Mouse (Mus musculus) brain, adult 10 weeks (tissue): Measurements from ENCODE around the gene Gm21863. TPM values are rescaled to one million over a fixed set of nuclear protein-coding genes. Genes with fewer than 3 reads are reported as not detected.

Source experiments
- polyA plus RNA-seq: library from polyadenylated mRNA; stranded (reverse); fragments of 350-450 nt; fragmentation: Illumina TruSeq; extraction: RNeasy Lipid Tissue Mini Kit (QIAGEN cat#74804); gene quantifications from one replicate; pipeline ENCODE4 v1.2.3, GENCODE M21; 2015; ENCODE audit warnings: low read depth, low replicate concordance

The Gm21863 gene
- polyA plus RNA-seq, result not detected

DNA sequence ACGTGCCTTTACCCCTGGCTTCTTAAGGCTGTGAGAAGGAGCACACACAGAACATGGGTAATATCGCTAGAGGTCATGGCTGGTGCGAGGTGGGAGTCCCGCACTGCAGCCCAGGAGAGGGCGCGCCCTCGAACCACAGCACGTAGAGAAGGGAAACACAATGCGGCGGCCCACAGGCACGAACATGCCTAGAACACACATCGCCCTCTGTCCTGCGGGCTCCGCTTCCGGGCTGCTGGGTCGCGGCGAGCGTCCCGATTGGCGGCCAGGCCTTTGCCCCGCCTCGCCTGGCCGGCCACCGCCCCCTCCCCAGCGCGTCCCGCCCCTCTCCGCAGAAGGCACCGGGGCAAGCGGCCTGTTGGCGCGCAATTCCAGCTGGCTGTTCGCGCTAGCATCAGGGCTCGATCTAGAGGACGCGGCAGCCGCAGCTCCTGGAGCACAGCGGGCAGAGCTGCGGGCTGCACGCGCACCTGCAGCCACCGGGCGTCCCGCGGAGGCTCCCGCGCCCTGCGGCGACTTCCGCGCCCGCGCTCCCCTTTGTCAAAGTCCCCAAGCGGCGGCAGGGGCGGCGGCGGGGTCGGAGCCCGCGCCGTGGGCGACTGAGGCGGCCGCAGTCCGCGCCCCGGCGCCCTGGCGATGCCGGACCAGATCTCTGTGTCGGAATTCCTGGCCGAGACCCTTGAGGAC, at the start of gene Gm21863:
Gene Gm21863, plus strand, starts transcription at position 637 of the 687 bp plus-strand sequence.

